Comparison of ENCODE assay signal across 8 mouse cellular contexts in genomic region chr17:48437421-48437911, GRCm38 (mm10). TPM values are rescaled to one million over a fixed set of nuclear protein-coding genes. Genes with fewer than 3 reads are reported as not detected.
DNase-seq lines count a peak whose midpoint lies in the region; ATAC-seq and TF ChIP-seq lines count a peak whose summit lies in the region.

No protein-coding gene starts in this region.

- peak; percentile 83 for ATAC-seq in kidney, postnatal 0 days (replicated peaks; ENCODE audit: low FRiP score, low read depth)
- ATAC-seq in intestine, embryonic 14.5 days (replicated peaks; ENCODE audit: low FRiP score, low TSS enrichment, low read depth): 0 out of 2 replicates have a peak, but pooled peaks have one; percentile 33

- H3K27ac ChIP-seq in kidney, postnatal 0 days: peak overlapping the region; percentile 92
- H3K27ac ChIP-seq in intestine, embryonic 14.5 days (ENCODE audit: low read depth): peak overlapping the region; percentile 74
- H3K27ac ChIP-seq in olfactory bulb, adult 2 months (ENCODE audit: insufficient read depth, low read depth, low read length): peak overlapping the region; percentile 41

- H3K9ac ChIP-seq in kidney, postnatal 0 days (ENCODE audit: low read depth, low read length): 0 out of 2 replicates have a peak overlapping the region, but pooled peaks have one; percentile 13
- 0 out of 2 replicates have a peak overlapping the region, but pooled peaks have one; percentile 16 for H3K9ac ChIP-seq in intestine, embryonic 14.5 days (ENCODE audit: low read length)

- no peak for TF ChIP-seq POLR2A in olfactory bulb, adult 2 months (IDR thresholded peaks at IDR 0.05; ENCODE audit: insufficient read depth, low read depth, low read length)

- H3K27me3 ChIP-seq in kidney, postnatal 0 days (ENCODE audit: insufficient read depth, low read length): no peaks in the 10 kb centered on the region
- no peaks in the 10 kb centered on the region for H3K27me3 ChIP-seq in intestine, embryonic 14.5 days (replicated peaks; ENCODE audit: control insufficient read depth, insufficient read depth, low read length)

- peaks cover 12% of the 10 kb centered on the region for H3K4me1 ChIP-seq in kidney, postnatal 0 days (replicated peaks; ENCODE audit: insufficient read depth, low read length)
- H3K4me1 ChIP-seq in intestine, embryonic 14.5 days (replicated peaks; ENCODE audit: control insufficient read depth, insufficient read depth, low read length): peaks cover 24% of the 10 kb centered on the region
- H3K4me1 ChIP-seq in olfactory bulb, adult 2 months (ENCODE audit: control insufficient read depth, insufficient read depth, low read length): peaks cover 5% of the 10 kb centered on the region; the same call in 1 of the 2 replicates

- WGBS in kidney, postnatal 0 days: 19% methylated on average over 7 of the region's 7 CpGs
- 17% methylated on average over 7 of the region's 7 CpGs for WGBS in intestine, embryonic 14.5 days
- 49% methylated on average over 7 of the region's 7 CpGs for WGBS in olfactory bulb, adult 2 months

- no peak overlapping the region for H3K4me2 ChIP-seq in kidney, postnatal 0 days (ENCODE audit: low read length)
- H3K4me2 ChIP-seq in intestine, embryonic 14.5 days (ENCODE audit: low read length): no peak overlapping the region

- no peak overlapping the region for H3K4me3 ChIP-seq in kidney, postnatal 0 days (replicated peaks; ENCODE audit: low read depth, low read length)
- H3K4me3 ChIP-seq in intestine, embryonic 14.5 days (ENCODE audit: low read depth, low read length): no peak overlapping the region
- H3K4me3 ChIP-seq in olfactory bulb, adult 2 months (ENCODE audit: insufficient read depth, low read depth, low read length): no peak overlapping the region

- peak; percentile 91 for DNase-seq in kidney, postnatal 0 days (ENCODE audit: low spot score)
- no peak for DNase-seq in kidney, adult 9 months
- peak; percentile 70 for DNase-seq in gastrocnemius, adult 18-20 months (ENCODE audit: low spot score)
- no peak for DNase-seq in intestine, embryonic 14.5 days (ENCODE audit: low spot score)
- no peak for DNase-seq in adrenal gland, adult (ENCODE audit: inconsistent age in 2 of 2, low spot score in 1 of 2)
- no peak for DNase-seq in adrenal gland, postnatal 36 days
- no peak for DNase-seq in layer of hippocampus, postnatal 25 days (ENCODE audit: extremely low spot score in 1 of 2, low spot score in 1 of 2)

- no peaks in the 10 kb centered on the region for H3K36me3 ChIP-seq in kidney, postnatal 0 days (ENCODE audit: insufficient read depth, low read length)
- no peaks in the 10 kb centered on the region for H3K36me3 ChIP-seq in intestine, embryonic 14.5 days (ENCODE audit: control insufficient read depth, insufficient read depth, low read length)

- H3K9me3 ChIP-seq in kidney, postnatal 0 days (replicated peaks; ENCODE audit: low read length): no peaks in the 10 kb centered on the region
- H3K9me3 ChIP-seq in intestine, embryonic 14.5 days (ENCODE audit: control insufficient read depth, low read length): no peaks in the 10 kb centered on the region

- peak; percentile 70 for TF ChIP-seq CTCF in kidney, postnatal 0 days (IDR thresholded peaks at IDR 0.05; ENCODE audit: low read depth)
- no peak for TF ChIP-seq CTCF in olfactory bulb, adult 2 months (IDR thresholded peaks at IDR 0.05; ENCODE audit: insufficient read depth, low read depth, low read length)

RNA-seq across cellular contexts. Expression of gene Apobec2, which starts 4.7 kb away (rescaled TPM):
- 0.80 and 0.93 TPM in 2 replicates for polyA plus RNA-seq in kidney, postnatal 0 days (2015; fragmentation: Nextera tagmentation; extraction: Ambion mirVana)
- 100 to 1,000 TPM; 411 to 558 TPM for total RNA-seq in gastrocnemius, adult 18-20 months (2021)
- 2.4 and 3.3 TPM in 2 replicates for polyA plus RNA-seq in intestine, embryonic 14.5 days (2014; fragmentation: Nextera tagmentation; extraction: Ambion mirVana)
- polyA plus RNA-seq in olfactory bulb, adult 2 months (2012; ENCODE audit: insufficient read depth, insufficient read length, low replicate concordance, missing spikeins): not detected in 2 replicates
- 1 to 10 TPM; 1.3 to 1.9 TPM for total RNA-seq in adrenal gland, postnatal 36 days (2021)
- total RNA-seq in layer of hippocampus, postnatal 25 days (2021): under 1 TPM in 1 of 2 experiments, not detected in 1; 0.20 TPM

RNA-seq across cellular contexts. Expression of gene Tspo2, which starts 13.9 kb away (rescaled TPM):
- 0.62 and 1.2 TPM in 2 replicates for polyA plus RNA-seq in kidney, postnatal 0 days (2015; fragmentation: Nextera tagmentation; extraction: Ambion mirVana)
- not detected for total RNA-seq in gastrocnemius, adult 18-20 months (2021)
- polyA plus RNA-seq in intestine, embryonic 14.5 days (2014; fragmentation: Nextera tagmentation; extraction: Ambion mirVana): 1.6 and 1.7 TPM in 2 replicates
- not detected in 2 replicates for polyA plus RNA-seq in olfactory bulb, adult 2 months (2012; ENCODE audit: insufficient read depth, insufficient read length, low replicate concordance, missing spikeins)
- total RNA-seq in adrenal gland, postnatal 36 days (2021): not detected
- not detected for total RNA-seq in layer of hippocampus, postnatal 25 days (2021)

RNA-seq across cellular contexts. Expression of gene Unc5cl, which starts 17.2 kb away (rescaled TPM):
- polyA plus RNA-seq in kidney, postnatal 0 days (2015; fragmentation: Nextera tagmentation; extraction: Ambion mirVana): 3.6 and 3.9 TPM in 2 replicates
- not detected for total RNA-seq in gastrocnemius, adult 18-20 months (2021)
- 33.5 and 37.0 TPM in 2 replicates for polyA plus RNA-seq in intestine, embryonic 14.5 days (2014; fragmentation: Nextera tagmentation; extraction: Ambion mirVana)
- polyA plus RNA-seq in olfactory bulb, adult 2 months (2012; ENCODE audit: insufficient read depth, insufficient read length, low replicate concordance, missing spikeins): not detected in 2 replicates
- not detected for total RNA-seq in adrenal gland, postnatal 36 days (2021)
- total RNA-seq in layer of hippocampus, postnatal 25 days (2021): under 1 TPM; 0.47 to 0.64 TPM

RNA-seq across cellular contexts. Expression of gene Oard1, which starts 27.7 kb away (rescaled TPM):
- polyA plus RNA-seq in kidney, postnatal 0 days (2015; fragmentation: Nextera tagmentation; extraction: Ambion mirVana): 77.5 and 82.6 TPM in 2 replicates
- 10 to 100 TPM; 12.3 to 17.4 TPM for total RNA-seq in gastrocnemius, adult 18-20 months (2021)
- polyA plus RNA-seq in intestine, embryonic 14.5 days (2014; fragmentation: Nextera tagmentation; extraction: Ambion mirVana): 72.4 and 77.7 TPM in 2 replicates
- not detected in 2 replicates for polyA plus RNA-seq in olfactory bulb, adult 2 months (2012; ENCODE audit: insufficient read depth, insufficient read length, low replicate concordance, missing spikeins)
- 10 to 100 TPM; 14.0 to 23.8 TPM for total RNA-seq in adrenal gland, postnatal 36 days (2021)
- 10 to 100 TPM; 10.5 to 13.7 TPM for total RNA-seq in layer of hippocampus, postnatal 25 days (2021)

RNA-seq across cellular contexts. Expression of gene Nfya, which starts 27.8 kb away (rescaled TPM):
- 8.0 and 8.1 TPM in 2 replicates for polyA plus RNA-seq in kidney, postnatal 0 days (2015; fragmentation: Nextera tagmentation; extraction: Ambion mirVana)
- total RNA-seq in gastrocnemius, adult 18-20 months (2021): 1 to 10 TPM; 5.4 to 7.3 TPM
- polyA plus RNA-seq in intestine, embryonic 14.5 days (2014; fragmentation: Nextera tagmentation; extraction: Ambion mirVana): 21.4 and 24.0 TPM in 2 replicates
- polyA plus RNA-seq in olfactory bulb, adult 2 months (2012; ENCODE audit: insufficient read depth, insufficient read length, low replicate concordance, missing spikeins): not detected in 2 replicates
- total RNA-seq in adrenal gland, postnatal 36 days (2021): 10 to 100 TPM; 31.0 to 39.9 TPM
- 10 to 100 TPM; 26.7 to 27.1 TPM for total RNA-seq in layer of hippocampus, postnatal 25 days (2021)

Comparison
In these comparisons a context has a peak if more than half of its experiments do, and no peak if none do; other contexts are left out.
1. DNase-seq: peak in kidney, postnatal 0 days (single experiment) and gastrocnemius, adult 18-20 months (single experiment); none in kidney, adult 9 months (single experiment), intestine, embryonic 14.5 days (single experiment), adrenal gland, adult (0 of 2), adrenal gland, postnatal 36 days (0 of 2) and layer of hippocampus, postnatal 25 days (0 of 2).
2. H3K27ac ChIP-seq: peak in every context shown above with its lines; median percentile 92 in kidney, postnatal 0 days; 74 in intestine, embryonic 14.5 days; 41 in olfactory bulb, adult 2 months.
3. RNA of gene Apobec2, which starts 4.7 kb away (total RNA-seq): 411 to 558 TPM in gastrocnemius, adult 18-20 months; 1.3 to 1.9 TPM in adrenal gland, postnatal 36 days and 0.20 TPM in layer of hippocampus, postnatal 25 days; every median in the first group is over 100 times any median in the second.